Mouse (Mus musculus) adrenal gland, postnatal 10 days (tissue): ENCODE measurements at regions not wholly inside any gene's neighbourhood (a gene's known extent, or its start where the extent isn't known, plus 50 kb on each side); places are given as distances from the start of the nearest gene placed in this dataset.
A peak's percentile ranks its signal among the peaks of the same experiment; 100 is the strongest.

Experiments used
- DNase-seq: peaks from one replicate; pipeline ENCODE4 v3.0.0; 2021; ENCODE audit warnings: mixed read lengths

GRCm38 (mm10) chr5:118978921-118979630 is 418.6 kb downstream of the Med13l start:
- DNase-seq: no peak

GRCm38 (mm10) chr5:118981046-118981445 is 420.6 kb downstream of the Med13l start:
- peak; percentile 33 for DNase-seq

GRCm38 (mm10) chr5:118984251-118984650 is 423.8 kb downstream of the Med13l start:
- DNase-seq: peak; percentile 40

GRCm38 (mm10) chr5:118984797-118985408 is 424.4 kb downstream of the Med13l start:
- peak; percentile 52 for DNase-seq

- DNase-seq: no peak
These were observed 427.0 kb downstream of the Med13l start for GRCm38 (mm10) chr5:118987376-118988000.

- DNase-seq: no peak
These were observed 438.6 kb downstream of the Med13l start for GRCm38 (mm10) chr5:118999124-118999523.

- no peak for DNase-seq
These were observed 445.5 kb downstream of the Med13l start for GRCm38 (mm10) chr5:119005825-119006471.

GRCm38 (mm10) chr5:119010048-119010447 is 449.6 kb downstream of the Med13l start:
- DNase-seq: no peak

GRCm38 (mm10) chr5:119015181-119015580 is 454.7 kb downstream of the Med13l start:
- DNase-seq: no peak

GRCm38 (mm10) chr5:119015606-119016255 is 455.3 kb downstream of the Med13l start:
- DNase-seq: no peak

GRCm38 (mm10) chr5:119016420-119016819 is 455.9 kb downstream of the Med13l start:
- no peak for DNase-seq

- no peak for DNase-seq
These were observed 463.5 kb downstream of the Med13l start for GRCm38 (mm10) chr5:119023947-119024346.

GRCm38 (mm10) chr5:119032051-119032450 is 471.6 kb downstream of the Med13l start:
- DNase-seq: no peak

- no peak for DNase-seq
These were observed 484.1 kb downstream of the Med13l start for GRCm38 (mm10) chr5:119044548-119044947.

- DNase-seq: no peak
These were observed 487.1 kb downstream of the Med13l start for GRCm38 (mm10) chr5:119047581-119047980.

GRCm38 (mm10) chr5:119052354-119052996 is 492.0 kb downstream of the Med13l start:
- DNase-seq: no peak

- no peak for DNase-seq
These were observed 493.3 kb downstream of the Med13l start for GRCm38 (mm10) chr5:119053738-119054137.

- no peak for DNase-seq
These were observed 493.9 kb downstream of the Med13l start for GRCm38 (mm10) chr5:119054393-119054792.

GRCm38 (mm10) chr5:119055430-119055829 is 495.0 kb downstream of the Med13l start:
- peak; percentile 42 for DNase-seq

GRCm38 (mm10) chr5:119057813-119058212 is 497.3 kb downstream of the Med13l start:
- no peak for DNase-seq

GRCm38 (mm10) chr5:119058231-119058851 is 497.9 kb downstream of the Med13l start:
- DNase-seq: peak; percentile 29
